Mouse (Mus musculus): ENCODE data around the gene Acp1.
A peak's percentile ranks its signal among the peaks of the same experiment; 100 is the strongest.

Acp1 gene

DNA sequence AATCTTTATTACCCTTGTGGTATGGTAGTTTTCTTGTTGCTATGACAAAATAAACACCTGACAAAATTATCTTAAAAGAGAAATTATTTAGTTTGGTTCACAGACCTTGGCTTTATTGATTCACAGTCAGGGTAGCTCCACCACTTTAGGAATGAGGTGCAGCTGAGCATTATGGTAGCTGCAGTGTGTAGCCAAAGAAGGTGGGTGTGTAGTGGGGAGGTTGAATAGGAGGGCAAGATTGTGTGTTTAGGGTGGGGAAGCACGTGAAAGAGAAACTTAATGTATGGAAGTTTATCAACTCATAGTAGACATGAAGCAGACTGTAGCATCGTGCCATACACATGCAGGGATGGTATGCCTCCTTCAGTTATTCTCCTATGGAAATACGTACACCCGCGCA is 55.2 kb downstream of the Acp1 start:
- no peak for DNase-seq

DNA sequence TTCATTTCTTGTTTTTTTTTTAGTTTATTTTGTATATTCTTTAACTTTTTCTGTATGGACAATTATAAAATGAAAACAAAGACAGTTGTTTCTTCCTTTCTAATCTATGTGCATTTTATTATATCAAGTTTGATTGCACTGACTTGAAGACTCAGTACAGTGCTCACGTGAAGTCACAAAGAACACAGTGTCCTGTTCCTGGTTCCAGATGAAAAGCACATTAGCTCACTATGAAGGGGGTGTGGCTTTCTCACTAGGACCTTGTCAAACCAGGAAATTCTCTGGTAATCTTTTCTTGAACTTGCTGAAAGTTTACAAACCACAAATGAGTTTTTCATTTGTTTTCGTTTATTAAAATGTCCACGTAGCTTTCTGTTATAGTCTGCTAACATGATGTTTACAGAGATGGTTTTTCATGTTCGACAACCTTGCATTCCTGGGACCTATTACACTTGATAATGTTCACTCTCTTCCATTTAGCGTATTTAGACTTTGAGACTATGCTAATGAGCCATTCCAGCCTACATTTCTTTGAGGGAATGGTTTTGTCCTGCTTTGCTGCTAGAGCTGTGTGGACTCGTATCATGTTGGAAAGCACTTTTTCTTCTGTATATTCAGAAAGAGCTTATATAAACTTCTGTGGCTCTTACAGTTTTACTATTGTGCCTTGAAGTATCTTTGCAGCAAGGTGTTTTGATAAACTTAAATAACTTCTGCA is 55.8 kb downstream of the Acp1 start:
- DNase-seq, result no peak

DNA sequence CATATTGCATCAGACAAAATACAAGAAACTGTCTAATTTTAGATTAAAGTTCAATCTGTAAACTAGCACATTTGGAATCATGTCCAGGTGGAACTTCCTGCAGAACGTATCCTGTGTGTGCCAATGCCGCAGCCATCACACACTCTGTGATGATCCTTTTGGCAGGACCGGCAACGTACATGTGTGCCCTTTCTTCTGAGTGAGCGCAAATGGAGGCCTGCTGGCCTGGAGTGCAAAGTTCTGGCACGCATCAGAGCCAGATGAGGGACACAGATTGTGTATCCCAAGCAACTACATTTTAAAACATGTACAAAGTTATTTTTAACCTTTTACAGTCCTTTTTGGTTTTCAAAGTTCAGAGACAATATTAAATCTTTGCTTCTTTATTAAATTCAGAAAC is 59.5 kb downstream of the Acp1 start:
- DNase-seq, result peak; percentile 12

DNA sequence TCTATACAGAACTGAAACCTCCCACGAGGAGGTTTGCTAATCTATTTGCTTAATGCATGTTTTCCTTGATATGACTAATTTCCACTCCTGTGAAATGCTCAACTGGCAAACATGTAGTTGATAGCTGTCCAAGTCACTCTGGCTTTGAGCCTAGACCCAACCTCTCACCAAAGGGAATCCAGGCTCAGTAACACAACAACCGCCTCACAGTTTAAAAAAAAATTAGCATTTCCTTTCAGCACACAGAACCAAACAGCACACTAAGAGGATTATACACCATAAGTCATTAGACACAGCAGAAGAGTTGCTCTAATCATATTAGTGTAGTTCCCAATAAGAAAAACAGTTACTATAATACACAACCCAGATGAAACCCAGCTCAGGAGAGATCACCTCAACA is 60.5 kb downstream of the Acp1 start:
- DNase-seq, result peak; percentile 9

DNA sequence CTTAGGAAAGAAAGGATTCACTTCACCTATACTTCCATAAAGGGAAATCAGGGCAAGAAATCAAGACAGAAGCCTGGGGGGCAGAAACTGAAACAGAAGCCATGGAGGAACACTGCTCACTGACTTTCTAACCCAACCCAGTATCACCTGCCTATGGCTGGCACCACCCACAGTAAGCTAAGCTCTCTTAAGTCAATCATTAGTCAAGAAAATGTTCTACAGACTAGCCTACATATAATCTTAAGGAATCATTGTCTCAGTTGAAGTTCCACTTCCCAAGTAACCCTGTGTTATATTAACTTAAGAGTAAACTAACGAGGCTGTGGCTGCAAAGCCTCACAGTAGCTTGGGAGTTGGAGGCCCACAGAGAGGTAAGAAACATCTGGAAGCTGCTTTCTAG is 62.9 kb downstream of the Acp1 start:
- DNase-seq, result no peak
